Mouse (Mus musculus): ENCODE results near the gene Akap7. TPM values are rescaled to one million over a fixed set of nuclear protein-coding genes. Genes with fewer than 3 reads are reported as not detected.

Akap7 gene
- polyA plus RNA-seq, 1 experiment from 2014 or later: 42.0 TPM

DNA sequence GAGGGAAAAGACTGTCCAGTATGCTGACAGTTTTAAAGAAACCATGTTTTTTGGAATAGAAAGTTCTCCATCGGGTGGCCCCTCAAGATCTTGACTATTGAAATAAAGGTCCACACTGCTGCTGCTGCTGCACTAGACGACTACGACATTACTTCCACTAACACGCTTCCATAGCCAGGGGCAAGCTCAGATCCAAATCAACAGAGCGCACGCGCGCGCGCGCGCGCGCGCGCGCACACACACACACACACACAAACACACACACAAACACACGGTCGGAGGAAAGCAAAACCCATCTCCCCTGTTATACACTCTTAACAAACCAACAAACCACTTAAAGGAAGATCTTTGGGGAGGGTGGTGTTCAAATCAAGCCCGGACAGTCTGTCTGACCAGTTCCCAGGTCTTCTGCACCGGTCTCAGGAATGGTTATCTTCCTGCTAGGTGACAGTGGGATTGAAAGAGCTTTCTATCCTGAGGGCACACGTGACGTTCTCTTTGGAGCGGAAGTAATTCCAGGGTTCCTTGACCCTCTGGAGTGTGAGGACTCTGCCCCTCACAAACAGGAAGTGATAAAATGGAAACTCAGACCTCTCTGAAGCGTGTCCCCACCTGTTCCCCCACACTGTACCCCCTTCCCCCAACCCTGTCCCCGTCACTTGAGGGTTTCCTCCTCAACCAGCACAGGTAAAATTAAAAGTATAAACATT is 32.9 kb downstream of the Akap7 start:
- no peaks in the 10 kb centered on the region for H3K9me3 ChIP-seq (ENCODE audit: control insufficient read depth, low read length)
- peaks cover 0 to 6% of the 10 kb centered on the region in 2 experiments; a peak in 2 of 4 replicates for H3K4me1 ChIP-seq (ENCODE audit: control insufficient read depth in 2 of 2, insufficient read depth in 2 of 2, low read length in 2 of 2)
- no peak for ATAC-seq (ENCODE audit: insufficient number of reproducible peaks, insufficient read depth, low FRiP score, low read depth)
- H3K4me3 ChIP-seq (ENCODE audit: control insufficient read depth in 1 of 2, insufficient read depth in 1 of 2, low read depth in 1 of 2, low read length in 2 of 2): no peak overlapping the region
- H3K27ac ChIP-seq (replicated peaks in 1 of 2; ENCODE audit: control insufficient read depth in 1 of 2, insufficient read depth in 1 of 2, low read depth in 2 of 2, low read length in 2 of 2): no peak overlapping the region
- H3K27me3 ChIP-seq (ENCODE audit: control insufficient read depth, insufficient read depth, low read length): no peaks in the 10 kb centered on the region
- WGBS: 85% methylated on average over 26 of the region's 26 CpGs
- H3K9ac ChIP-seq (ENCODE audit: low read length): no peak overlapping the region
- H3K4me2 ChIP-seq (ENCODE audit: low read length): no peak overlapping the region
- no peaks in the 10 kb centered on the region for H3K36me3 ChIP-seq (ENCODE audit: control insufficient read depth, insufficient read depth, low read length)

- H3K4me3 ChIP-seq (ENCODE audit: control insufficient read depth in 1 of 2, insufficient read depth in 1 of 2, low read depth in 1 of 2, low read length in 2 of 2): no peak overlapping the region
- H3K27ac ChIP-seq (replicated peaks in 1 of 2; ENCODE audit: control insufficient read depth in 1 of 2, insufficient read depth in 1 of 2, low read depth in 2 of 2, low read length in 2 of 2): no peak overlapping the region
- 84% methylated on average over 1 of the region's 1 CpGs for WGBS
- no peaks in the 10 kb centered on the region for H3K9me3 ChIP-seq (ENCODE audit: control insufficient read depth, low read length)
- H3K9ac ChIP-seq (ENCODE audit: low read length): no peak overlapping the region
- ATAC-seq (ENCODE audit: insufficient number of reproducible peaks, insufficient read depth, low FRiP score, low read depth): no peak
- no peaks in the 10 kb centered on the region for H3K36me3 ChIP-seq (ENCODE audit: control insufficient read depth, insufficient read depth, low read length)
- no peak overlapping the region for H3K4me2 ChIP-seq (ENCODE audit: low read length)
- peaks cover 0 to 6% of the 10 kb centered on the region in 2 experiments; a peak in 3 of 4 replicates for H3K4me1 ChIP-seq (ENCODE audit: control insufficient read depth in 2 of 2, insufficient read depth in 2 of 2, low read length in 2 of 2)
- no peaks in the 10 kb centered on the region for H3K27me3 ChIP-seq (ENCODE audit: control insufficient read depth, insufficient read depth, low read length)
Measured at GRCm38 (mm10) chr10:25273731-25274130, 33.9 kb downstream of the Akap7 start.

DNA sequence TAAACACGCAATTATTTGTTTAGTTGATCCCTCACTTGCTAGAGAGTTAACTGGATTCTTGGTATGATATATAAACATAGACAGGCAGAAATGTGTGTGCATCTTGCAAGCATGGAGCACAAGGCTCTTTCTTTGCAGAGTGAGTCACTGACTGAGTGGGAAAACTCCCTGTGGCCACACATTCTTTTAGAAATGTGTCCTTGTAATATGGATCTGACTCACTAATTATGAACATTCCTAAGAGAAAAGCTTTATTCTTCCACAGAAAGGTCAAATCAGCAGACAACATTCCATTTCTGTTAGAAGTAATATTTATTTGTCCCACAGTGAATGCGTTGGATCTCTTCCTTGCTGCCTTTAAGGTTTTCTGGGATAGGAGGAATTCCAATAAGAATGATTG is 35.9 kb downstream of the Akap7 start:
- Histone ChIP-seq H3K4me2 (ENCODE audit: low read length) (no peak overlapping the region), H3K9me3 (ENCODE audit: control insufficient read depth, low read length) (no peaks in the 10 kb centered on the region), H3K27me3 (ENCODE audit: control insufficient read depth, insufficient read depth, low read length) (no peaks in the 10 kb centered on the region), H3K36me3 (ENCODE audit: control insufficient read depth, insufficient read depth, low read length) (peaks cover 5% of the 10 kb centered on the region; the same call in 1 of the 2 replicates), H3K4me3 (ENCODE audit: control insufficient read depth in 1 of 2, insufficient read depth in 1 of 2, low read depth in 1 of 2, low read length in 2 of 2) (no peak overlapping the region), H3K27ac (replicated peaks in 1 of 2; ENCODE audit: control insufficient read depth in 1 of 2, insufficient read depth in 1 of 2, low read depth in 2 of 2, low read length in 2 of 2) (no peak overlapping the region), H3K4me1 (ENCODE audit: control insufficient read depth in 2 of 2, insufficient read depth in 2 of 2, low read length in 2 of 2) (peaks cover 0 to 6% of the 10 kb centered on the region in 2 experiments; a peak in 3 of 4 replicates), H3K9ac (ENCODE audit: low read length) (no peak overlapping the region)
- 84% methylated on average over 2 of the region's 2 CpGs for WGBS
- ATAC-seq (ENCODE audit: insufficient number of reproducible peaks, insufficient read depth, low FRiP score, low read depth): no peak

DNA sequence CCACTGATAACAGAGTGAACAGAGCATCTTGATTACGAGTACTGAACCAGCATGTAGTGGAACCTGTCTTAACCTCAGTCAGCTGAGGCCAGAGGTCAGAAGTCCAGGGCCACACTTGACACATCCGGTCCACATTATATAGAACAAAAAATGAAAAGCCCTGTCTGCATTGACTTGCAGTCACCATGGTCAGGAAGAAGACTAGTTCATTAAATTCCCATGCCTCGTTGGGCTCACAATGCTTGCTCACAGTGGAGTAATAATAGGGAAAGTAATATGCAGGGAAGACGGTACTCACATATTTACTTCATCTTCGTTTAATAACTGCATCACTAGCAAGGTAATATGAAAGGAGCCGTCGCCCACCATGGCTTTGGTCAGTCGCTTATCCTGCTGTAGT is 36.5 kb downstream of the Akap7 start:
- 89% methylated on average over 8 of the region's 8 CpGs for WGBS
- Histone ChIP-seq H3K4me2 (ENCODE audit: low read length) (no peak overlapping the region), H3K4me1 (ENCODE audit: control insufficient read depth in 2 of 2, insufficient read depth in 2 of 2, low read length in 2 of 2) (peaks cover 0 to 6% of the 10 kb centered on the region in 2 experiments; a peak in 3 of 4 replicates), H3K27ac (replicated peaks in 1 of 2; ENCODE audit: control insufficient read depth in 1 of 2, insufficient read depth in 1 of 2, low read depth in 2 of 2, low read length in 2 of 2) (no peak overlapping the region), H3K9me3 (ENCODE audit: control insufficient read depth, low read length) (no peaks in the 10 kb centered on the region), H3K9ac (ENCODE audit: low read length) (no peak overlapping the region), H3K36me3 (ENCODE audit: control insufficient read depth, insufficient read depth, low read length) (peaks cover 8% of the 10 kb centered on the region; the same call in 1 of the 2 replicates), H3K4me3 (ENCODE audit: control insufficient read depth in 1 of 2, insufficient read depth in 1 of 2, low read depth in 1 of 2, low read length in 2 of 2) (no peak overlapping the region), H3K27me3 (ENCODE audit: control insufficient read depth, insufficient read depth, low read length) (no peaks in the 10 kb centered on the region)
- no peak for ATAC-seq (ENCODE audit: insufficient number of reproducible peaks, insufficient read depth, low FRiP score, low read depth)

- no peak overlapping the region for H3K4me3 ChIP-seq (ENCODE audit: control insufficient read depth in 1 of 2, insufficient read depth in 1 of 2, low read depth in 1 of 2, low read length in 2 of 2)
- no peaks in the 10 kb centered on the region; a peak in 1 of 4 replicates for H3K4me1 ChIP-seq (ENCODE audit: control insufficient read depth in 2 of 2, insufficient read depth in 2 of 2, low read length in 2 of 2)
- H3K4me2 ChIP-seq (ENCODE audit: low read length): no peak overlapping the region
- ATAC-seq (ENCODE audit: insufficient number of reproducible peaks, insufficient read depth, low FRiP score, low read depth): 0 out of 2 replicates have a peak, but pooled peaks have one; percentile 38
- 43% methylated on average over 18 of the region's 18 CpGs for WGBS
- peaks cover 18% of the 10 kb centered on the region for H3K36me3 ChIP-seq (ENCODE audit: control insufficient read depth, insufficient read depth, low read length)
- H3K27me3 ChIP-seq (ENCODE audit: control insufficient read depth, insufficient read depth, low read length): no peaks in the 10 kb centered on the region
- no peak overlapping the region for H3K27ac ChIP-seq (replicated peaks in 1 of 2; ENCODE audit: control insufficient read depth in 1 of 2, insufficient read depth in 1 of 2, low read depth in 2 of 2, low read length in 2 of 2)
- H3K9ac ChIP-seq (ENCODE audit: low read length): no peak overlapping the region
- no peaks in the 10 kb centered on the region for H3K9me3 ChIP-seq (ENCODE audit: control insufficient read depth, low read length)
Measured at GRCm38 (mm10) chr10:25268476-25269351, 39.0 kb downstream of the Akap7 start.

- no peak for ATAC-seq (ENCODE audit: insufficient number of reproducible peaks, insufficient read depth, low FRiP score, low read depth)
- H3K4me1 ChIP-seq (ENCODE audit: control insufficient read depth in 2 of 2, insufficient read depth in 2 of 2, low read length in 2 of 2): no peaks in the 10 kb centered on the region; a peak in 1 of 4 replicates
- H3K4me2 ChIP-seq (ENCODE audit: low read length): no peak overlapping the region
- no peak overlapping the region for H3K9ac ChIP-seq (ENCODE audit: low read length)
- no peaks in the 10 kb centered on the region for H3K27me3 ChIP-seq (ENCODE audit: control insufficient read depth, insufficient read depth, low read length)
- peaks cover 9% of the 10 kb centered on the region; the same call in 1 of the 2 replicates for H3K36me3 ChIP-seq (ENCODE audit: control insufficient read depth, insufficient read depth, low read length)
- H3K9me3 ChIP-seq (ENCODE audit: control insufficient read depth, low read length): no peaks in the 10 kb centered on the region
- WGBS: 49% methylated on average over 6 of the region's 6 CpGs
- H3K4me3 ChIP-seq (ENCODE audit: control insufficient read depth in 1 of 2, insufficient read depth in 1 of 2, low read depth in 1 of 2, low read length in 2 of 2): no peak overlapping the region
- no peak overlapping the region for H3K27ac ChIP-seq (replicated peaks in 1 of 2; ENCODE audit: control insufficient read depth in 1 of 2, insufficient read depth in 1 of 2, low read depth in 2 of 2, low read length in 2 of 2)
Measured at GRCm38 (mm10) chr10:25261176-25261575, 46.5 kb downstream of the Akap7 start.

GRCm38 (mm10) chr10:25260724-25261123 is 46.9 kb downstream of the Akap7 start:
- Histone ChIP-seq H3K9ac (ENCODE audit: low read length) (no peak overlapping the region), H3K9me3 (ENCODE audit: control insufficient read depth, low read length) (no peaks in the 10 kb centered on the region), H3K27me3 (ENCODE audit: control insufficient read depth, insufficient read depth, low read length) (no peaks in the 10 kb centered on the region), H3K4me1 (ENCODE audit: control insufficient read depth in 2 of 2, insufficient read depth in 2 of 2, low read length in 2 of 2) (no peaks in the 10 kb centered on the region; a peak in 1 of 4 replicates), H3K4me2 (ENCODE audit: low read length) (no peak overlapping the region), H3K27ac (replicated peaks in 1 of 2; ENCODE audit: control insufficient read depth in 1 of 2, insufficient read depth in 1 of 2, low read depth in 2 of 2, low read length in 2 of 2) (no peak overlapping the region), H3K36me3 (ENCODE audit: control insufficient read depth, insufficient read depth, low read length) (peaks cover 8% of the 10 kb centered on the region; the same call in 1 of the 2 replicates), H3K4me3 (ENCODE audit: control insufficient read depth in 1 of 2, insufficient read depth in 1 of 2, low read depth in 1 of 2, low read length in 2 of 2) (no peak overlapping the region)
- WGBS: 90% methylated on average over 10 of the region's 10 CpGs
- ATAC-seq (ENCODE audit: insufficient number of reproducible peaks, insufficient read depth, low FRiP score, low read depth): no peak

All from heart, embryonic 14.5 days (tissue).